Mouse (Mus musculus) ES-E14 (cell line): ENCODE data around the gene C2cd4b. TPM values are rescaled to one million over a fixed set of nuclear protein-coding genes. Genes with fewer than 3 reads are reported as not detected.
A peak's percentile ranks its signal among the peaks of the same experiment; 100 is the strongest.

Experiments used
- DNase-seq: peaks from one replicate; pipeline ENCODE4 v3.0.0-alpha.2; 2013; ENCODE audit warnings: low read depth, low spot score
- H3K27ac ChIP-seq: 2 replicates; pipeline ENCODE4 v1.5.1; 2012; ENCODE audit warnings: low read depth, mild to moderate bottlenecking, low read length, moderate library complexity, mixed read lengths; ENCODE audit not compliant: poor library complexity, insufficient read depth, severe bottlenecking
- H3K36me3 ChIP-seq: 2 replicates; pipeline ENCODE4 v1.6.1; 2012; ENCODE audit warnings: mild to moderate bottlenecking, low read length, moderate library complexity, mixed read lengths; ENCODE audit not compliant: control insufficient read depth, poor library complexity, insufficient read depth, severe bottlenecking
- H3K4me1 ChIP-seq, 2 experiments: fragments of 150-350 bp in 1 of 2; sonication (generic) in 1 of 2; 2 replicates each; pipeline ENCODE4 v1.6.1; 2012; ENCODE audit warnings: low read length in 2 of 2, mild to moderate bottlenecking in 1 of 2, mixed read lengths in 1 of 2; ENCODE audit not compliant: control insufficient read depth in 2 of 2, insufficient read depth in 2 of 2, poor library complexity in 1 of 2
- H3K4me3 ChIP-seq, 2 experiments: fragments of 150-350 bp in 1 of 2; sonication (generic) in 1 of 2; 2 replicates each; pipeline ENCODE4 v1.5.1; 2012; ENCODE audit warnings: low read length in 2 of 2, low read depth in 1 of 2, mild to moderate bottlenecking in 1 of 2, mixed read lengths in 1 of 2; ENCODE audit not compliant: insufficient read depth in 1 of 2, poor library complexity in 1 of 2, severe bottlenecking in 1 of 2
- H3K9ac ChIP-seq: 2 replicates; pipeline ENCODE4 v1.6.1; 2012; ENCODE audit warnings: low read depth, mild to moderate bottlenecking, low read length, mixed read lengths; ENCODE audit not compliant: poor library complexity, insufficient read depth, severe bottlenecking
- H3K9me3 ChIP-seq: fragments of 150-350 bp; sonication (generic); 2 replicates; pipeline ENCODE4 v1.6.1; 2012; ENCODE audit warnings: low read depth, mild to moderate bottlenecking, low read length; ENCODE audit not compliant: control insufficient read depth, insufficient read depth
- CHD2 ChIP-seq: IDR thresholded peaks from 2 replicates; pipeline ENCODE4 v1.6.1; 2014; ENCODE audit warnings: mild to moderate bottlenecking, low read depth, low read length, inconsistent platforms
- HCFC1 ChIP-seq: IDR thresholded peaks from 2 replicates; pipeline ENCODE4 v1.6.1; 2012; ENCODE audit warnings: low read length, inconsistent platforms, borderline replicate concordance; ENCODE audit not compliant: insufficient read depth
- MAFK ChIP-seq: IDR thresholded peaks from 2 replicates; pipeline ENCODE4 v1.6.1; 2014; ENCODE audit warnings: mild to moderate bottlenecking, low read depth, low read length, inconsistent platforms; ENCODE audit not compliant: insufficient read depth
- ZC3H11A ChIP-seq: IDR thresholded peaks from 2 replicates; pipeline ENCODE4 v1.6.1; 2012; ENCODE audit warnings: low read depth, mild to moderate bottlenecking, inconsistent platforms, low read length, borderline replicate concordance
- ZNF384 ChIP-seq: IDR thresholded peaks from 2 replicates; pipeline ENCODE4 v1.6.1; 2012; ENCODE audit warnings: low read depth, low read length, inconsistent platforms
- in situ Hi-C, 2 experiments: fragments of 600-800 bp; cut with MboI; formaldehyde crosslinking; loops; one replicate each; pipeline ENCODE4 v1.15.1; 2025; ENCODE audit warnings: low sequenced_read_pairs in 2 of 2, inconsistent platforms in 1 of 2; ENCODE audit not compliant: unreplicated experiment in 2 of 2
- total RNA-seq: library from RNA; depleted of rRNA; stranded (reverse); fragments of 300-350 nt; gene quantifications from 2 replicates; pipeline ENCODE4 v1.2.3, GENCODE M21; 2012; rRNA removed

The C2cd4b gene
- 1.1 and 1.3 TPM in 2 replicates for total RNA-seq

DNA sequence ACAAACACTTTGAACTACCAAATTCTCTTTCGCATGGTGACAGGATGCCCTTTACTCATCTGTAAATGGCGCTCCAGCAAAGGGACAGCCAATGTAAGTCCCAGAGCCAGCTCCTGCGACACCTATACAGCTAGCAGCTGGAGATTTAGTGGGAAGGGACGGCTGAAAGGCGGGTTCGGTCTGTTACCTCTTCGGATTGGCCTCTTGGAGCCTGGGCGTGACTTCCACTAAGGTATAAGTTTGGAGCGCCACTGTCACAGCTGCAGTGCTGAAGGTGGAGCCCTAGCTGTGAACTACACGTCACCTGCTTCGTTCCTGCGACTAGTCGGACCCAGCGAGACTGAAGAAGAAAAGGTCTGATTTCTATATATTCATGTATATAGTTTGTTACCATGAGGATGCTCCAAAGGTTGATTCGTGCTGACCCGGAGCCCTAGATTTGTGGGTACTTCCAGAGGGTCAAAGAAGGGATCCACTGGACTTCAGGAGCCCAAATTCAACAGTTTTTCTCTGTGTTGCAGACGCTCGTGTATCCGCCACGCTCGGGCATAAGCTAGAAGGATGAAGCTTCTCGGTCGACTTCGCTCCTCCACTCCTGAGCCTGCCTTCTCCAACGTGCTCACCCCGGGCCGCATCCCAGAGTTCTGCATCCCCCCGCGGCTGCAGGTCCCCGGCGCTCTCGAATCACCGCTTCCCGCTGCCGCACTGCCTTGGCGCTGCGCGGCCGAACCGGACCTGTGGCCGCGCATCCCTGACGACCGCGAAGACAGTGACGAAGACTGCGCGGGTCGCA, at the start of gene C2cd4b:
Gene C2cd4b (plus strand): TSS at position 275 of the 793 bp plus-strand sequence.
- in situ Hi-C loops = no loop called here
- Histone ChIP-seq H3K9me3 (no peaks in the 10 kb centered on the region), H3K4me1 (no peaks in the 10 kb centered on the region), H3K36me3 (no peaks in the 10 kb centered on the region), H3K9ac (peak within 1 kb of the TSS; percentile 78), H3K27ac (no peak within 1 kb of the TSS), H3K4me3 (peak within 1 kb of the TSS; percentile 77 to 79)
- DNase-seq = peak; percentile 74
- no peak for TF ChIP-seq HCFC1
- no peak for TF ChIP-seq MAFK
- no peak for TF ChIP-seq ZNF384
- TF ChIP-seq CHD2 = no peak
- TF ChIP-seq ZC3H11A = no peak

GRCm38 (mm10) chr9:67711051-67711877, 48.0 kb upstream of the C2cd4b start:
- Histone ChIP-seq H3K27ac (no peak overlapping the region), H3K9me3 (no peaks in the 10 kb centered on the region), H3K4me3 (no peak overlapping the region), H3K9ac (no peak overlapping the region), H3K36me3 (no peaks in the 10 kb centered on the region), H3K4me1 (0 out of 4 replicates have a peak, but pooled peaks cover 0 to 2% of the 10 kb centered on the region in 2 experiments)
- DNase-seq = peak; percentile 71
- TF ChIP-seq HCFC1 (no peak), CHD2 (no peak), MAFK (no peak), ZNF384 (no peak), ZC3H11A (no peak; the same call in 1 of the 2 replicates)
- in situ Hi-C loops = no loop called here

DNA sequence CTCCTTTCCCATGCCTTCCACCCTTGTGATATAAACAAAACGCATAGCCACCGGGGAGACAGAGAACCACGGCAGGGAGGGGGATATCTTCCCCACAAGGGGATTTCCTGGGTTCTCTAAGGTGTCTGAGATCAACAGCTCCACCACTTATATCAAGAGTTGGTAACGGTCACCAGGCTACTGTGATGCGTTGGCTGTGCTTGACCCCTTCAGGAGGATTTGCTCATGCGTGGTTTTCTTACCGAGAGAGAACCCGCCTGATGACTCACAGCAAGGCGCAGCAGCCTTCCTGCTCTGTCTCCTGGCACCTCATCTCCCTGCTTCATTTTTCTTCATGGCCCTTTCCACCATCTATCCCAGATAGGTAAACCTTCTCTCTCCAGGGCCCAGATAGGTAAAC, 47.1 kb upstream of the C2cd4b start:
- Histone ChIP-seq H3K27ac (no peak overlapping the region), H3K4me3 (no peak overlapping the region), H3K9me3 (no peaks in the 10 kb centered on the region), H3K36me3 (no peaks in the 10 kb centered on the region), H3K9ac (no peak overlapping the region), H3K4me1 (0 out of 4 replicates have a peak, but pooled peaks cover 0 to 2% of the 10 kb centered on the region in 2 experiments)
- no peak for DNase-seq
- in situ Hi-C loops = no loop called here
- no peak for TF ChIP-seq CHD2
- TF ChIP-seq HCFC1 = no peak
- TF ChIP-seq MAFK = no peak

- 0 out of 4 replicates have a peak, but pooled peaks cover 0 to 2% of the 10 kb centered on the region in 2 experiments for H3K4me1 ChIP-seq
- H3K4me3 ChIP-seq = no peak overlapping the region
- no peak overlapping the region for H3K27ac ChIP-seq
- no peak for DNase-seq
- in situ Hi-C loops = no loop called here
- TF ChIP-seq ZNF384 = no peak
- TF ChIP-seq MAFK = no peak
- TF ChIP-seq ZC3H11A = no peak
- TF ChIP-seq CHD2 = no peak
- TF ChIP-seq HCFC1 = no peak
- H3K36me3 ChIP-seq = no peaks in the 10 kb centered on the region
- no peak overlapping the region for H3K9ac ChIP-seq
- H3K9me3 ChIP-seq = no peaks in the 10 kb centered on the region
Observed at GRCm38 (mm10) chr9:67717081-67717480, 42.2 kb upstream of the C2cd4b start.
